Mouse (Mus musculus): ENCODE results near the gene Nupr1. TPM values are rescaled to one million over a fixed set of nuclear protein-coding genes. Genes with fewer than 3 reads are reported as not detected.

Gene Nupr1
- total RNA-seq, 2 experiments from 2014 or later: 15.8 TPM; not detected in 1

Other genes starting within 250 kb of the Nupr1 start
- gene Nfatc2ip, start 234.1 kb downstream of the Nupr1 start, total RNA-seq (2015; ENCODE audit: low replicate concordance): 7.6 and 10.1 TPM in 2 replicates
- 21.7 and 22.7 TPM in 2 replicates for gene Nfatc2ip, start 234.1 kb downstream of the Nupr1 start, total RNA-seq (2017; ENCODE audit: low replicate concordance)
- 18.4 and 35.2 TPM in 2 replicates for gene Cd19, start 216.0 kb downstream of the Nupr1 start, total RNA-seq (2015; ENCODE audit: low replicate concordance)
- gene Cd19, start 216.0 kb downstream of the Nupr1 start, total RNA-seq (2017; ENCODE audit: low replicate concordance): 11.2 and 18.8 TPM in 2 replicates
- gene Rabep2, start 202.1 kb downstream of the Nupr1 start, total RNA-seq (2015; ENCODE audit: low replicate concordance): 4.3 and 8.0 TPM in 2 replicates
- gene Rabep2, start 202.1 kb downstream of the Nupr1 start, total RNA-seq (2017; ENCODE audit: low replicate concordance): 1.4 and 7.2 TPM in 2 replicates
- 2.2 TPM in 1 of 2 replicates, not detected in the other for gene Atp2a1, start 167.8 kb downstream of the Nupr1 start, total RNA-seq (2015; ENCODE audit: low replicate concordance)
- gene Atp2a1, start 167.8 kb downstream of the Nupr1 start, total RNA-seq (2017; ENCODE audit: low replicate concordance): not detected in 2 replicates
- gene Sh2b1, start 155.4 kb downstream of the Nupr1 start, total RNA-seq (2015; ENCODE audit: low replicate concordance): 4.7 and 12.6 TPM in 2 replicates
- gene Sh2b1, start 155.4 kb downstream of the Nupr1 start, total RNA-seq (2017; ENCODE audit: low replicate concordance): 4.1 and 4.6 TPM in 2 replicates
- gene Tufm, start 143.5 kb downstream of the Nupr1 start, total RNA-seq (2015; ENCODE audit: low replicate concordance): 23.8 and 28.1 TPM in 2 replicates
- 10.7 and 11.6 TPM in 2 replicates for gene Tufm, start 143.5 kb downstream of the Nupr1 start, total RNA-seq (2017; ENCODE audit: low replicate concordance)
- 94.7 and 95.1 TPM in 2 replicates for gene Atxn2l, start 127.4 kb downstream of the Nupr1 start, total RNA-seq (2015; ENCODE audit: low replicate concordance)
- gene Atxn2l, start 127.4 kb downstream of the Nupr1 start, total RNA-seq (2017; ENCODE audit: low replicate concordance): 71.8 and 75.6 TPM in 2 replicates
- gene Eif3c, start 64.5 kb downstream of the Nupr1 start, total RNA-seq (2015; ENCODE audit: low replicate concordance): 42.3 and 63.8 TPM in 2 replicates
- 77.8 and 113 TPM in 2 replicates for gene Eif3c, start 64.5 kb downstream of the Nupr1 start, total RNA-seq (2017; ENCODE audit: low replicate concordance)
- 5.9 and 12.3 TPM in 2 replicates for gene Apobr, start 45.9 kb downstream of the Nupr1 start, total RNA-seq (2015; ENCODE audit: low replicate concordance)
- 3.2 and 6.1 TPM in 2 replicates for gene Apobr, start 45.9 kb downstream of the Nupr1 start, total RNA-seq (2017; ENCODE audit: low replicate concordance)
- gene Cln3, start 45.0 kb downstream of the Nupr1 start, total RNA-seq (2015; ENCODE audit: low replicate concordance): 2.9 and 17.2 TPM in 2 replicates
- 1.9 and 3.9 TPM in 2 replicates for gene Cln3, start 45.0 kb downstream of the Nupr1 start, total RNA-seq (2017; ENCODE audit: low replicate concordance)
- 1.3 TPM in 1 of 2 replicates, not detected in the other for gene Il27, start 35.9 kb downstream of the Nupr1 start, total RNA-seq (2015; ENCODE audit: low replicate concordance)
- gene Il27, start 35.9 kb downstream of the Nupr1 start, total RNA-seq (2017; ENCODE audit: low replicate concordance): not detected in 2 replicates
- gene Sgf29, start 18.4 kb upstream of the Nupr1 start, total RNA-seq (2015; ENCODE audit: low replicate concordance): 36.8 and 54.1 TPM in 2 replicates
- 0.83 and 10.9 TPM in 2 replicates for gene Sgf29, start 18.4 kb upstream of the Nupr1 start, total RNA-seq (2017; ENCODE audit: low replicate concordance)
- 4.0 TPM in 1 of 2 replicates, not detected in the other for gene Sult1a1, start 45.6 kb upstream of the Nupr1 start, total RNA-seq (2015; ENCODE audit: low replicate concordance)
- gene Sult1a1, start 45.6 kb upstream of the Nupr1 start, total RNA-seq (2017; ENCODE audit: low replicate concordance): 6.4 TPM in 1 of 2 replicates, not detected in the other
- 9.2 and 21.3 TPM in 2 replicates for gene Bola2, start 64.5 kb upstream of the Nupr1 start, total RNA-seq (2015; ENCODE audit: low replicate concordance)
- gene Bola2, start 64.5 kb upstream of the Nupr1 start, total RNA-seq (2017; ENCODE audit: low replicate concordance): 5.1 and 46.8 TPM in 2 replicates
- gene Slx1b, start 64.9 kb upstream of the Nupr1 start, total RNA-seq (2015; ENCODE audit: low replicate concordance): 0.84 and 1.4 TPM in 2 replicates
- gene Slx1b, start 64.9 kb upstream of the Nupr1 start, total RNA-seq (2017; ENCODE audit: low replicate concordance): 1.9 and 3.2 TPM in 2 replicates
- gene Coro1a, start 76.9 kb upstream of the Nupr1 start, total RNA-seq (2015; ENCODE audit: low replicate concordance): 103 and 171 TPM in 2 replicates
- 101 and 106 TPM in 2 replicates for gene Coro1a, start 76.9 kb upstream of the Nupr1 start, total RNA-seq (2017; ENCODE audit: low replicate concordance)
- 46.5 and 49.0 TPM in 2 replicates for gene Mapk3, start 128.7 kb upstream of the Nupr1 start, total RNA-seq (2015; ENCODE audit: low replicate concordance)
- 18.6 and 19.3 TPM in 2 replicates for gene Mapk3, start 128.7 kb upstream of the Nupr1 start, total RNA-seq (2017; ENCODE audit: low replicate concordance)
- 9.2 and 11.9 TPM in 2 replicates for gene Gdpd3, start 135.5 kb upstream of the Nupr1 start, total RNA-seq (2015; ENCODE audit: low replicate concordance)
- gene Gdpd3, start 135.5 kb upstream of the Nupr1 start, total RNA-seq (2017; ENCODE audit: low replicate concordance): 8.1 TPM in 1 of 2 replicates, not detected in the other
- 182 and 256 TPM in 2 replicates for gene Ypel3, start 146.1 kb upstream of the Nupr1 start, total RNA-seq (2015; ENCODE audit: low replicate concordance)
- gene Ypel3, start 146.1 kb upstream of the Nupr1 start, total RNA-seq (2017; ENCODE audit: low replicate concordance): 61.6 and 74.1 TPM in 2 replicates
- 2.1 and 4.3 TPM in 2 replicates for gene Tbx6, start 150.6 kb upstream of the Nupr1 start, total RNA-seq (2015; ENCODE audit: low replicate concordance)
- gene Tbx6, start 150.6 kb upstream of the Nupr1 start, total RNA-seq (2017; ENCODE audit: low replicate concordance): 2.6 and 2.7 TPM in 2 replicates
- gene Ppp4c, start 161.6 kb upstream of the Nupr1 start, total RNA-seq (2015; ENCODE audit: low replicate concordance): 63.7 and 105 TPM in 2 replicates
- 52.8 and 67.6 TPM in 2 replicates for gene Ppp4c, start 161.6 kb upstream of the Nupr1 start, total RNA-seq (2017; ENCODE audit: low replicate concordance)
- not detected in 2 replicates for gene Fam57b, start 166.8 kb upstream of the Nupr1 start, total RNA-seq (2015; ENCODE audit: low replicate concordance)
- gene Fam57b, start 166.8 kb upstream of the Nupr1 start, total RNA-seq (2017; ENCODE audit: low replicate concordance): not detected in 2 replicates
- gene 4930451I11Rik, start 200.8 kb upstream of the Nupr1 start, total RNA-seq (2015; ENCODE audit: low replicate concordance): not detected in 2 replicates
- gene 4930451I11Rik, start 200.8 kb upstream of the Nupr1 start, total RNA-seq (2017; ENCODE audit: low replicate concordance): not detected in 2 replicates
- not detected in 2 replicates for gene Doc2a, start 216.6 kb upstream of the Nupr1 start, total RNA-seq (2015; ENCODE audit: low replicate concordance)
- not detected in 2 replicates for gene Doc2a, start 216.6 kb upstream of the Nupr1 start, total RNA-seq (2017; ENCODE audit: low replicate concordance)
- 50.8 and 63.3 TPM in 2 replicates for gene Hirip3, start 231.1 kb upstream of the Nupr1 start, total RNA-seq (2015; ENCODE audit: low replicate concordance)
- 193 and 296 TPM in 2 replicates for gene Hirip3, start 231.1 kb upstream of the Nupr1 start, total RNA-seq (2017; ENCODE audit: low replicate concordance)
- 19.1 and 20.1 TPM in 2 replicates for gene Ino80e, start 231.5 kb upstream of the Nupr1 start, total RNA-seq (2015; ENCODE audit: low replicate concordance)
- 20.2 and 30.4 TPM in 2 replicates for gene Ino80e, start 231.5 kb upstream of the Nupr1 start, total RNA-seq (2017; ENCODE audit: low replicate concordance)